Mouse (Mus musculus): ENCODE measurements around the gene Tyw3.

DNA sequence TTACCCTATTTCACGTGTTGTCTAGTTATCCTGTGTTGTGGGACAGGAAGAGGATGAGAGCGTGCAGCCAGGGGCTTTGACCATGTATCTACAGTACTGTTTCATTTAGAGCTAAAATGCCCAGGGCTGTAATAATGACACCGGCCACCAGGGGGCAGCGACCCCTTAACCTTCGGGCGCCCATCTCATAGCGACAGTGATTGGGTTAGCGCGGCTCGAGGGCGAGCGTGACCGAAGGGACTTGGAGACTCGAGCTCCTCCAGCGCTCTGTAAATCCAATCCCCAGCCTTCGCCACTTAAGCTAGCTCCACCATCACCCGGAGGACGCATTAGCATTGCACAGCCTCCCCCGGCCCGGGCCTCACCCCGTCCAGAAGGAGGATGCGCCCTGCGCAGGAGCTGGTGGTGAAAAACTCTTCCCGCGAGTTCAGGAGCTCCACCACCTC lies 393 bp downstream of the Tyw3 start, which contains the start of gene Cryz:
- peak; percentile 92 for TF ChIP-seq CTCF (IDR thresholded peaks at IDR 0.05; ENCODE audit: control insufficient read depth, insufficient read depth, insufficient replicate concordance, low read depth, low read length)
- TF ChIP-seq POLR2A (IDR thresholded peaks at IDR 0.05; ENCODE audit: control insufficient read depth, low read depth, low read length) = peak; percentile 60
